Mouse (Mus musculus) CH12.LX (cell line): Measurements from ENCODE around the gene Bcar1. TPM values are rescaled to one million over a fixed set of nuclear protein-coding genes. Genes with fewer than 3 reads are reported as not detected.
A peak's percentile ranks its signal among the peaks of the same experiment; 100 is the strongest.

Experiments
- DNase-seq: peaks from one replicate; pipeline ENCODE4 v3.0.0-alpha.2; 2013; ENCODE audit errors: extremely low read depth
- H3K27ac ChIP-seq: 2 replicates; pipeline ENCODE4 v1.5.1; 2012; ENCODE audit warnings: low read depth, mild to moderate bottlenecking, control low read depth, moderate library complexity; ENCODE audit not compliant: insufficient read depth
- H3K27me3 ChIP-seq: replicated peaks from 2 replicates; pipeline ENCODE3; 2012; ENCODE audit warnings: inconsistent platforms
- H3K36me3 ChIP-seq, 2 experiments: replicated peaks in 1 of 2; 2 replicates each; pipeline versions ENCODE3 to v1.6.1; 2012; ENCODE audit warnings: inconsistent platforms in 1 of 2, low read length in 1 of 2, mild to moderate bottlenecking in 1 of 2, mixed read lengths in 1 of 2, moderate library complexity in 1 of 2; ENCODE audit not compliant: control insufficient read depth in 1 of 2, insufficient read depth in 1 of 2
- H3K4me1 ChIP-seq, 2 experiments: 2 replicates each; pipeline ENCODE4 v1.6.1; 2012; ENCODE audit warnings: inconsistent platforms in 1 of 2, moderate library complexity in 1 of 2; ENCODE audit not compliant: insufficient read depth in 2 of 2, control insufficient read depth in 1 of 2
- H3K4me2 ChIP-seq: 2 replicates; pipeline ENCODE4 v1.6.1; 2012; ENCODE audit warnings: low read depth, mild to moderate bottlenecking, control low read depth; ENCODE audit not compliant: poor library complexity, insufficient read depth, severe bottlenecking
- H3K4me3 ChIP-seq, 3 experiments: fragments of 150-350 bp in 1 of 3; sonication (generic) in 1 of 3; replicated peaks in 1 of 3; 2 replicates each; pipeline versions ENCODE3 to v1.5.1; 2011 to 2012; ENCODE audit warnings: low read depth in 2 of 3, low read length in 2 of 3, mild to moderate bottlenecking in 2 of 3, moderate library complexity in 2 of 3, control low read depth in 1 of 3, improper control_type of control experiment in 1 of 3, inconsistent platforms in 1 of 3, mixed read lengths in 1 of 3; ENCODE audit not compliant: poor library complexity in 1 of 3
- H3K79me2 ChIP-seq: replicated peaks from 2 replicates; pipeline ENCODE4 v1.6.1; 2012; ENCODE audit warnings: mild to moderate bottlenecking, moderate library complexity; ENCODE audit not compliant: control insufficient read depth, poor library complexity, insufficient read depth, severe bottlenecking; ENCODE audit errors: extremely low read depth
- H3K9ac ChIP-seq: 2 replicates; pipeline ENCODE4 v1.6.1; 2012; ENCODE audit warnings: low read depth, mild to moderate bottlenecking, control low read depth, moderate library complexity; ENCODE audit not compliant: insufficient read depth
- H3K9me3 ChIP-seq: replicated peaks from 2 replicates; pipeline ENCODE3; 2012; ENCODE audit warnings: low read length, inconsistent platforms, mixed read lengths
- BHLHE40 ChIP-seq: IDR thresholded peaks from 2 replicates; pipeline ENCODE4 v1.6.1; 2011; ENCODE audit warnings: mild to moderate bottlenecking, low read depth, low read length, improper control_type of control experiment
- ELF1 ChIP-seq: IDR thresholded peaks from 2 replicates; pipeline ENCODE4 v1.6.1; 2014; ENCODE audit warnings: low read depth, mild to moderate bottlenecking, inconsistent platforms, low read length, improper control_type of control experiment
- EP300 ChIP-seq: IDR thresholded peaks from 2 replicates; pipeline ENCODE4 v1.6.1; 2011; ENCODE audit warnings: low read length, improper control_type of control experiment
- ETS1 ChIP-seq: conservative IDR thresholded peaks from 2 replicates; pipeline ENCODE4 v1.6.1; 2012; ENCODE audit warnings: low read depth, mild to moderate bottlenecking, inconsistent platforms, low read length, improper control_type of control experiment, moderate library complexity
- IRF4 ChIP-seq: IDR thresholded peaks from 2 replicates; pipeline ENCODE4 v1.6.1; 2014; ENCODE audit warnings: low read depth, mild to moderate bottlenecking, inconsistent platforms, low read length, improper control_type of control experiment
- JUN ChIP-seq: IDR thresholded peaks from 2 replicates; pipeline ENCODE4 v1.6.1; 2011; ENCODE audit warnings: low read depth, mild to moderate bottlenecking, low read length, improper control_type of control experiment, moderate library complexity; ENCODE audit not compliant: insufficient read depth
- MEF2A ChIP-seq: IDR thresholded peaks from 2 replicates; pipeline ENCODE4 v1.6.1; 2014; ENCODE audit warnings: low read depth, mild to moderate bottlenecking, inconsistent platforms, low read length, improper control_type of control experiment, borderline replicate concordance
- POLR2A ChIP-seq: IDR thresholded peaks from 2 replicates; pipeline ENCODE4 v1.6.1; 2011; ENCODE audit warnings: low read depth, mild to moderate bottlenecking, improper control_type of control experiment, low read length
- SMC3 ChIP-seq: IDR thresholded peaks from 2 replicates; pipeline ENCODE4 v1.6.1; 2011; ENCODE audit warnings: low read depth, low read length, improper control_type of control experiment
- TCF12 ChIP-seq: IDR thresholded peaks from 2 replicates; pipeline ENCODE4 v1.6.1; 2014; ENCODE audit warnings: low read depth, mild to moderate bottlenecking, inconsistent platforms, low read length, improper control_type of control experiment
- UBTF ChIP-seq: IDR thresholded peaks from 2 replicates; pipeline ENCODE4 v1.6.1; 2012; ENCODE audit warnings: low read depth, mild to moderate bottlenecking, inconsistent platforms, low read length, improper control_type of control experiment, moderate library complexity
- USF1 ChIP-seq: IDR thresholded peaks from 2 replicates; pipeline ENCODE4 v1.6.1; 2014; ENCODE audit warnings: low read depth, mild to moderate bottlenecking, inconsistent platforms, low read length, improper control_type of control experiment
- ZMIZ1 ChIP-seq: IDR thresholded peaks from 2 replicates; pipeline ENCODE4 v1.6.1; 2012; ENCODE audit warnings: low read depth, mild to moderate bottlenecking, inconsistent platforms, low read length, improper control_type of control experiment
- ZNF384 ChIP-seq: IDR thresholded peaks from 2 replicates; pipeline ENCODE4 v1.6.1; 2012; ENCODE audit warnings: low read depth, low read length, improper control_type of control experiment, inconsistent platforms
- dilution Hi-C: fragments of 300-500 bp; cut with MboI; formaldehyde crosslinking; loops from 2 replicates; pipeline ENCODE4 v1.14.3; 2020; ENCODE audit warnings: low sequenced_read_pairs; ENCODE audit not compliant: extremely low pct_unique_long_range_greater_than_20kb, extremely low pct_ligation_motif_present
- in situ Hi-C: fragments of 300-500 bp; cut with MboI; formaldehyde crosslinking; loops from 3 replicates; pipeline ENCODE4 v1.14.3; 2019; ENCODE audit warnings: low sequenced_read_pairs, low pct_ligation_motif_present, low pct_unique_long_range_greater_than_20kb, mixed read lengths
- polyA plus RNA-seq: library from polyadenylated mRNA; unstranded; fragments of >175 nt; gene quantifications from 2 replicates; pipeline ENCODE4 v1.2.1, GENCODE M21; 2012; ENCODE audit warnings: low read depth; ENCODE audit not compliant: insufficient read length
- total RNA-seq, 2 experiments: library from RNA; depleted of rRNA; stranded (reverse); fragments of 300-350 nt in 1 of 2; fragments of >200 nt in 1 of 2; gene quantifications; 2 replicates each; pipeline ENCODE4 v1.2.3; 2012 to 2014

The Bcar1 gene
- total and polyA plus RNA-seq, 3 experiments, result 0.97 to 2.1 (median 1.2) TPM

- Histone ChIP-seq H3K9ac (no peak overlapping the region), H3K4me1 (peaks cover 18 to 22% of the 10 kb centered on the region in 2 experiments), H3K4me2 (no peak overlapping the region), H3K36me3 (no peaks in the 10 kb centered on the region), H3K4me3 (no peak overlapping the region), H3K79me2 (no peaks in the 10 kb centered on the region), H3K27ac (no peak overlapping the region)
- dilution Hi-C loops, result no loop called here
- in situ Hi-C loops, result no loop called here
- no peak for DNase-seq
- TF ChIP-seq UBTF, result no peak
- no peak for TF ChIP-seq TCF12
- TF ChIP-seq ZMIZ1, result no peak
- TF ChIP-seq IRF4, result no peak
- TF ChIP-seq, all 38 proteins: peak for 0
- Histone ChIP-seq H3K27me3 (peaks cover 36% of the 10 kb centered on the region), H3K9me3 (no peaks in the 10 kb centered on the region)
These were observed 16.1 kb downstream of the Bcar1 start for GRCm38 (mm10) chr8:111727553-111727952.

- no peak overlapping the region for H3K4me3 ChIP-seq
- H3K27ac ChIP-seq, result no peak overlapping the region
- H3K79me2 ChIP-seq, result no peaks in the 10 kb centered on the region
- dilution Hi-C loops, result no loop called here
- peaks cover 15 to 16% of the 10 kb centered on the region in 2 experiments for H3K4me1 ChIP-seq
- in situ Hi-C loops, result no loop called here
- peak; percentile 21 for DNase-seq
- H3K27me3 ChIP-seq, result peaks cover 28% of the 10 kb centered on the region
- H3K9me3 ChIP-seq, result no peaks in the 10 kb centered on the region
- peak overlapping the region; percentile 71 for H3K4me2 ChIP-seq
- no peaks in the 10 kb centered on the region for H3K36me3 ChIP-seq
- H3K9ac ChIP-seq, result no peak overlapping the region
- peak; percentile 79 for TF ChIP-seq EP300
- no peak for TF ChIP-seq SMC3
- TF ChIP-seq USF1, result no peak
- peak; percentile 75 for TF ChIP-seq ETS1
- peak; percentile 60; the same call in 1 of the 2 replicates for TF ChIP-seq IRF4
- peak; percentile 60; the same call in 1 of the 2 replicates for TF ChIP-seq TCF12
- no peak for TF ChIP-seq MEF2A
- TF ChIP-seq BHLHE40, result peak; percentile 55
- TF ChIP-seq JUN, result peak; percentile 65
- peak; percentile 46; the same call in 1 of the 2 replicates for TF ChIP-seq ELF1
- no peak for TF ChIP-seq ZNF384
- no peak for TF ChIP-seq POLR2A
These were observed 17.3 kb downstream of the Bcar1 start for GRCm38 (mm10) chr8:111726102-111726900.
